Mouse (Mus musculus) ES-E14 (cell line): ENCODE data around the gene Tprgl.

Experiments
- CHD2 ChIP-seq: IDR thresholded peaks from 2 replicates; pipeline ENCODE4 v1.6.1; 2014; ENCODE audit warnings: mild to moderate bottlenecking, low read depth, low read length, inconsistent platforms
- HCFC1 ChIP-seq: IDR thresholded peaks from 2 replicates; pipeline ENCODE4 v1.6.1; 2012; ENCODE audit warnings: low read length, inconsistent platforms, borderline replicate concordance; ENCODE audit not compliant: insufficient read depth
- MAFK ChIP-seq: IDR thresholded peaks from 2 replicates; pipeline ENCODE4 v1.6.1; 2014; ENCODE audit warnings: mild to moderate bottlenecking, low read depth, low read length, inconsistent platforms; ENCODE audit not compliant: insufficient read depth
- ZC3H11A ChIP-seq: IDR thresholded peaks from 2 replicates; pipeline ENCODE4 v1.6.1; 2012; ENCODE audit warnings: low read depth, mild to moderate bottlenecking, inconsistent platforms, low read length, borderline replicate concordance
- ZNF384 ChIP-seq: IDR thresholded peaks from 2 replicates; pipeline ENCODE4 v1.6.1; 2012; ENCODE audit warnings: low read depth, low read length, inconsistent platforms

DNA sequence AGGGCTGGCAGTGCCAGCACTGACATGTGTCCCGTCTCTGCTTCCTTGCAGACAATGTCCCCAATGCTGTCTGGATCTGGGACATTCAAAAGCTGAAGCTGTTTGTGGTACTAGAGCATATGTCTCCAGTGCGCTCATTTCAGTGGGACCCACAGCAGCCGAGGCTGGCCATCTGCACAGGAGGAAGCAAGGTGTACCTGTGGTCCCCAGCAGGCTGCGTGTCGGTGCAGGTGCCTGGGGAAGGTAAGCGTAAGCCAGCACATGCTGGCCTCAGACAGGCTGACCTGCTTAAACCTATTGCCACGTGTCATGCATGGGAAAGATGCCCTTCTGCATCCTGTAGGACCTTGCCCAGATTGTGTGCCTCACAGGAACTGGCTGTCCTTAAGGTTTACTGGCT lies 4.4 kb downstream of the Tprgl start:
- TF ChIP-seq ZC3H11A, result no peak
- no peak for TF ChIP-seq MAFK
- TF ChIP-seq ZNF384, result no peak
- TF ChIP-seq HCFC1, result no peak
- no peak for TF ChIP-seq CHD2
